Mouse (Mus musculus): ENCODE data around the gene Bola1. TPM values are rescaled to one million over a fixed set of nuclear protein-coding genes. Genes with fewer than 3 reads are reported as not detected.
A peak's percentile ranks its signal among the peaks of the same experiment; 100 is the strongest.
"Not testable (repeated sequence)": the region's sequence is repeated elsewhere in the genome, so short reads cannot be mapped to it uniquely, and the experiment has no call there.

Gene Bola1
- total RNA-seq, 2 experiments from 2014 or later = 20.8 to 24.6 TPM

GRCm38 (mm10) chr3:96248141-96249033 lies 28.9 kb upstream of the Bola1 start:
- intact Hi-C loops (cut with DNase I) = no loop called here
- no peak for DNase-seq

- intact Hi-C loops (cut with DNase I) = no loop called here
- DNase-seq = no peak
Observed at GRCm38 (mm10) chr3:96247356-96248140, 28.0 kb upstream of the Bola1 start.

- DNase-seq; intact Hi-C loops (cut with DNase I): not testable (repeated sequence)
Observed at GRCm38 (mm10) chr3:96246427-96246856, 26.9 kb upstream of the Bola1 start, which contains the start of gene Hist2h3c1. Hist2h3c1 (plus strand) TSS chr3:96246685.

- DNase-seq; intact Hi-C loops (cut with DNase I): not testable (repeated sequence)
Observed at GRCm38 (mm10) chr3:96246018-96246417, 26.5 kb upstream of the Bola1 start.

DNA sequence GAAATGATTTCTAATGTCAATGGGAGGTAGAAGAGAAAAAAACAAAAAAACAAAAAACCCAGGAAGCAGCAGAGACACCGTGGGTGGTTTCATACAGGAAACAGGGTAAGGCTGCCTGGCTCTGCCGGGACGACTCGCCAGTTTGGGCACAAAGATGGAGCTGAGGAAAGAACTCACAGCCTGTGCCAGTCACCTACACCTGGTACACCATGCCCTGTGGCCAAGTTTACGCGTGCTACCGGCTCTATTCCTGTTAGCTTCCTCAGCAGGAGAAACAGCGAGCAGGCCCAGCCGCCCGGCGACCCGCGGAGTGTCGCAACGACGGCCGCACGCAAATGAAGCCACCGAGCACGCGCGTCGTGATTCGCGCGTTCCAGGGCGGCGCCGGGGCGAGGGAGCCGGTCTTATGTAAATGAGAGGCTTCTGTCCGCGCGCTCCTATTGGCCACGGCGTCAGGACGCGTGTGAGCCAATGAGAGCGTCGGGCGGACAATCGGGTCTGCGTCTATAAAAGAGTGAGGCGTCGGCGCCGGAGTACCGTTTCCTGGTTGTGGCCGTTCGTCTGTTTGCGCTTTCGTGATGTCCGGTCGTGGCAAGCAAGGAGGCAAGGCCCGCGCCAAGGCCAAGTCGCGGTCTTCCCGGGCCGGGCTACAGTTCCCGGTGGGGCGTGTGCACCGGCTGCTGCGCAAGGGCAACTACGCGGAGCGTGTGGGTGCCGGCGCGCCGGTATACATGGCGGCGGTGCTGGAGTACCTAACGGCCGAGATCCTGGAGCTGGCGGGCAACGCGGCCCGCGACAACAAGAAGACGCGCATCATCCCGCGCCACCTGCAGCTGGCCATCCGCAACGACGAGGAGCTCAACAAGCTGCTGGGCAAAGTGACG lies 25.7 kb upstream of the Bola1 start, which contains the start of gene Hist2h2aa1:
TSS of gene Hist2h2aa1 (plus strand) at position 495 of the 884 bp plus-strand sequence.
- peak; percentile 78 to 87 for DNase-seq
- intact Hi-C loops (cut with DNase I) = not testable (repeated sequence)

GRCm38 (mm10) chr3:96243921-96244572 lies 24.5 kb upstream of the Bola1 start:
- no peak for DNase-seq
- intact Hi-C loops (cut with DNase I) = no loop called here

- intact Hi-C loops (cut with DNase I) = no loop called here
- no peak for DNase-seq
Observed at GRCm38 (mm10) chr3:96240799-96241197, 21.3 kb upstream of the Bola1 start.

DNA sequence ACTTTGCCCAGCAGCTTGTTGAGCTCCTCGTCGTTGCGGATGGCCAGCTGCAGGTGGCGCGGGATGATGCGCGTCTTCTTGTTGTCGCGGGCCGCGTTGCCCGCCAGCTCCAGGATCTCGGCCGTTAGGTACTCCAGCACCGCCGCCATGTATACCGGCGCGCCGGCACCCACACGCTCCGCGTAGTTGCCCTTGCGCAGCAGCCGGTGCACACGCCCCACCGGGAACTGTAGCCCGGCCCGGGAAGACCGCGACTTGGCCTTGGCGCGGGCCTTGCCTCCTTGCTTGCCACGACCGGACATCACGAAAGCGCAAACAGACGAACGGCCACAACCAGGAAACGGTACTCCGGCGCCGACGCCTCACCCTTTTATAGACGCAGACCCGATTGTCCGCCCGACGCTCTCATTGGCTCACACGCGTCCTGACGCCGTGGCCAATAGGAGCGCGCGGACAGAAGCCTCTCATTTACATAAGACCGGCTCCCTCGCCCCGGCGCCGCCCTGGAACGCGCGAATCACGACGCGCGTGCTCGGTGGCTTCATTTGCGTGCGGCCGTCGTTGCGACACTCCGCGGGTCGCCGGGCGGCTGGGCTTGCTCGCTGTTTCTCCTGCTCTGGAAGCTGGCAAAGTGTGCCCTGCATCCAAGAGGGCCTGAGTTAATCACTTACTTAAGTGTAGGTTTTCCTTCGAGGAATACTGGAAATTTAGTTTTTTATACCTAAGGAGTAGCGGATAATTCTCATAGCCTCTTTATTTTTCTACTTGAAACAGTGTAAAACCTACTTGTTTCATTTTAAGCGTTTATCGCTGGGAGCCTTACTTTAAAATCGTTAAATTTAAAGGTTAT lies 20.7 kb upstream of the Bola1 start, which contains the start of gene Hist2h2aa2:
TSS of gene Hist2h2aa2 (minus strand) at position 328 of the 850 bp plus-strand sequence.
- intact Hi-C loops (cut with DNase I) = not testable (repeated sequence)
- peak; percentile 93 to 98 for DNase-seq

DNA sequence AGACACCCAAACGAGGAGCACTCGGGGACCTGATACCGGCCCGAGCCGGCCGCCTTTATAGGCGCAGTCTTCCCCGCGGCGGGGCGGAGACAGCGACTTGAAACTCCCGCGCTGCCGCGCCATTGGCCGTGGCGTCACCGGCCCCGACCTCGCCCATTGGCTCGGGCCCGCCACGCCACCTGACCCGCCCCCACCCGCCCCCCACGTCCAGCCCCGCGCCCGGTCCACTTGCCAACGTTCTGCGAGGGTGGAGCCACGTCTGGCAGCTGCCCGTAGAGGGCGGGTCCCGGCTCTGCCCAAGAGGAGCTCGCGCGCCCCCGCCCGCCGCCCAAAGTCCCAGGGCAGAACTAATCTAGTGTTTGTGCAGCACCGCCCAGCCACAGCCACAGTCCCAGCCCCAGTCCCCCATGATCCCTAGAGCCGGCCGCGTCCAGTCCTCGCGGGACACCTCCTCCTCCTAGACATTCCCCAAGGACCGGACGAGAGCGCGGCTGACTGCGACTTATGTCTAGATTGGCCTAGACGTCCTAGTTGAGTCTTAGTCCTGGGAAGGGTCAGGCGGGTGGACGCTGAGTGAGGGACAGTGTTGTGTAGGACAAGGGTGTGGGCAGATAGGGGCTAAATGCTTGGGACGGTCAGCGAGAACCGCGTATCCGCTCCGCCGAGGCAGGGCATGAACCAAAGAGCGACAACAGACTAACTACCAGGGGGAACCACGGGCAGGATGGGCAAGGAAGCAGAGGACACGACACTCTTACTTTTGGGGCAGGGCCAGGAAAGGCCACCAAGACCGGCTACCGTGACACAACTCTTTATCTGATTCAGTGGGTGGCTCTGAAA lies 19.7 kb upstream of the Bola1 start, which contains the start of gene Hist2h3c2:
TSS of gene Hist2h3c2 (minus strand) at position 174 of the 840 bp plus-strand sequence.
- DNase-seq = peak in 1 of 2 experiments; percentile 49
- intact Hi-C loops (cut with DNase I) = not testable (repeated sequence)

- DNase-seq = no peak
- intact Hi-C loops (cut with DNase I) = no loop called here
Observed at GRCm38 (mm10) chr3:96237904-96238511, 18.5 kb upstream of the Bola1 start.

GRCm38 (mm10) chr3:96237335-96237903 lies 17.9 kb upstream of the Bola1 start:
- intact Hi-C loops (cut with DNase I) = no loop called here
- DNase-seq = no peak

DNA sequence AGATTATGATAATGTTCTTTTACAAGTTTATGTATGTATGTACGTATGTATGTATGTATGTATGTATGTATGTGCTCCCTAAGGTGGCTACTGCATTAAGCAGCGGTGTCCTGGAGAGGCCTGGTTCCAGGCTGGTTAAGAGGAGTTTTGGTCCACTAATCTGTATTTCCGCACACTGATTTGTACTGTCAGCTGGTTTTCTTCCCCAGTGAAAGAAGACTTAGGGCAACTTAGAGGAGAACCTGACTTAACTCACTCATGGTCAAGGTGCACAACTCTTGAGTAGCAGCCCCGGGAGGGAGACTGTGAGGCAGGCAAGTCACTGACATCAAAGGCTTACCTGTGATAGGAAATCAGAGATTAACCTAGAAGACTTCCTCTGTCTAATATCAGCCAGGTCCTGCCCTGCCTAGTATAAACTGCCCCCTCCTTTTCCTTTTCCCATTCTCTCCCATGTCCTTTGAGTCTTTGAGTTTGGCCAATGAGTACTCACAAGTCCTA lies 17.4 kb upstream of the Bola1 start:
- no peak for DNase-seq
- intact Hi-C loops (cut with DNase I) = no loop called here

GRCm38 (mm10) chr3:96235836-96236235 lies 16.3 kb upstream of the Bola1 start:
- intact Hi-C loops (cut with DNase I) = no loop called here
- no peak for DNase-seq

DNA sequence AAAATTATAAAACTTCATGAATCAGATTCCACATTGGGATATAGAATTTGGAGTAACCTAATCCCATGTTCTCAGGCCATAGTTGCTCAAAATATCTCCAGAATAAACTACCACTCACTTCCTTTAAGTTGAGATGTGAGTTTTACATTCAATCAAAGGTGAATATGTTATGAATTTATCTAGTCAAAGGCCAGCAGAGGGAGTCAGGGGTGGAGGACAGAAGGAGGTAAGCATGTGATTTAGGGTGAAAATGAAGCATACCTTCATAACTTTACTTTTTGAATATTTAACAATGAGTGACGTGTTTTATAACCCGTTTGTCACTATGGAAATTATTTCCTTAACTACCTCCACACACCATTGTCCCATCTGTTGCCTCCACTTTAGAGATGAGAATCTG lies 15.4 kb upstream of the Bola1 start:
- DNase-seq = no peak
- intact Hi-C loops (cut with DNase I) = no loop called here

GRCm38 (mm10) chr3:96231758-96232120 lies 12.2 kb upstream of the Bola1 start:
- intact Hi-C loops (cut with DNase I) = no loop called here
- DNase-seq = no peak

DNA sequence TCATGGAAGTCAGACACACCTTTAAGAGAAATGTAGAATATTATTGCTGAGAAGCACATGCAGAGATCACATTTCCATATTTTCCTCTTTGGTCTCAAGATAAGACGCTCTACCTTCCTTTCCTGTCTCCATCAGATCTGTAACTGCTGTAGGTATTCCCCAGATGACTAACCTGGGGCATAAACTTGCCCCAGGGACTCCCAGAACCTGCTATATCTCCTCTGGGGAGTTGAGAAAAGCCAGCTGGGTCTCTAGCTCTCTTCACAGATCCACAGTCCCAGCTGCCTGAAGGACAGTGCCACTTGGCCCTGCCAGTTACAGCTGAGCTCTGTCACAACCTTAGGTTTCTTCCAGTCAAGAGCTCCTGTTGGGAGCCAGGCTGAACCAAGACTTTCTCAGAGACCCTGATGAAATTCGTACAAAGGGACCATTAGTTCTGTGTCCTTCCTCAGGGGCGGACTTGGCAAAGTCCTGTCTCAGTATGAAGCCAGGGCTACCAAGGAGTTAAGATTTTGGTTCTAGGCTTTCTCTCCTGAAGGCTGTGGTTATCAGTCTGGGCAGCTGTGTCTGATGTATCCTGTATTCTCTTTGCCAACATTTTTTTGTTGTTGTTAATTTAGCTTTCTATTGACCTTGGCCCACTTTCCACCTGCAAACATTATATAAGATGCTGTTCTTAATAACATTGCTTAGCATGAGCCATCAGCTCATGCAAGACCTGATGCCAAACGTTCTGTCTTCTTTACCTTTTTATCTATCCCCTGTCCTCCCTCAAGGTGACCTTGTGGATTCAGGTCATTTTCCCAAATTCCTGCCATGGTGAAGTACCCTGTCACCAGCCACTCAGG lies 11.6 kb upstream of the Bola1 start:
- intact Hi-C loops (cut with DNase I) = no loop called here
- DNase-seq = no peak

Data from gastrocnemius, postnatal 36 days (tissue).